Mouse (Mus musculus) heart, embryonic 13.5 days (tissue): ENCODE measurements around the gene Zdhhc8. TPM values are rescaled to one million over a fixed set of nuclear protein-coding genes. Genes with fewer than 3 reads are reported as not detected.
"Not testable (repeated sequence)": the region's sequence is repeated elsewhere in the genome, so short reads cannot be mapped to it uniquely, and the experiment has no call there.

Source experiments
- ATAC-seq: fragments of 200-750 bp; cut with Nextera tagmentation; 2 replicates; pipeline ENCODE4 v1.8.0; 2017; ENCODE audit warnings: moderate TSS enrichment; ENCODE audit not compliant: insufficient number of reproducible peaks, low FRiP score, low TSS enrichment; ENCODE audit errors: extremely low read depth
- H3K27ac ChIP-seq: fragments of 300-500 bp; sonication (generic); replicated peaks from 2 replicates; pipeline ENCODE4 v1.5.1; 2015; ENCODE audit warnings: moderate library complexity, mild to moderate bottlenecking, inconsistent platforms
- H3K27me3 ChIP-seq: fragments of 300-500 bp; sonication (generic); replicated peaks from 2 replicates; pipeline ENCODE4 v1.6.1; 2015; ENCODE audit warnings: mild to moderate bottlenecking, inconsistent platforms
- H3K36me3 ChIP-seq: fragments of 300-500 bp; sonication (generic); 2 replicates; pipeline ENCODE4 v1.6.1; 2015; ENCODE audit warnings: mild to moderate bottlenecking, inconsistent platforms
- H3K4me1 ChIP-seq: fragments of 300-500 bp; sonication (generic); 2 replicates; pipeline ENCODE4 v1.6.1; 2015; ENCODE audit warnings: inconsistent platforms
- H3K4me2 ChIP-seq: fragments of 300-500 bp; sonication (generic); 2 replicates; pipeline ENCODE4 v1.6.1; 2015; ENCODE audit warnings: inconsistent platforms, mild to moderate bottlenecking, moderate library complexity
- H3K4me3 ChIP-seq: fragments of 300-500 bp; sonication (generic); 2 replicates; pipeline ENCODE4 v1.5.1; 2015; ENCODE audit warnings: moderate library complexity, mild to moderate bottlenecking, inconsistent platforms
- H3K9ac ChIP-seq: fragments of 300-500 bp; sonication (generic); 2 replicates; pipeline ENCODE4 v1.6.1; 2015; ENCODE audit warnings: inconsistent platforms, mild to moderate bottlenecking, moderate library complexity
- H3K9me3 ChIP-seq: fragments of 300-500 bp; sonication (generic); 2 replicates; pipeline ENCODE4 v1.6.1; 2016; ENCODE audit warnings: inconsistent platforms
- WGBS: fragments of 180-500 bp; shearing (Covaris S2); methylation state at CpG from one replicate; pipeline ENCODE4 v1.1.7; 2015; ENCODE audit warnings: mixed read lengths; 5-methylcytosine and 5-hydroxymethylcytosine counted together
- polyA plus RNA-seq: library from polyadenylated mRNA; unstranded; fragments of >200 nt; fragmentation: Nextera tagmentation; extraction: Ambion mirVana; gene quantifications from 2 replicates; pipeline ENCODE4 v1.2.1, GENCODE M21; 2015

Zdhhc8 gene
- polyA plus RNA-seq, 1 experiment from 2014 or later, result 20.7 TPM

DNA sequence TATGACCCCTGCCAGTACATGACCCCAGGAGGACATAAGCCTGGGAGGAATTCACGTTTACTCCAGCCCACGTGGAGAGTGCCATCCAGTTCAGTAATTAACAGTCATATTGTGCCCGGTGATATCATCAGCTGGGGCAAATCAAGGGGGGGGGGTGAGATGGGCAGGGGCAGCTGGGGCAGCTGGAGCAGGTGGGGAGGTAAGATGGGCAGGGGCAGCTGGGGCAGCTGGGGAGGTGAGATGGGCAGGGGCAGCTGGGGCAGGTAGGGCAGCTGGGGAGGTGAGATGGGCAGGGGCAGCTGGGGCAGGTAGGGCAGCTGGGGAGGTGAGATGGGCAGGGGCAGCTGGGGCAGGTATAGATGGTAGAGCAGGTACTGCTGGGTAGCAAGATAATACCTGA lies 39.4 kb downstream of the Zdhhc8 start:
- H3K9ac ChIP-seq, ATAC-seq, H3K27ac ChIP-seq, H3K4me2 ChIP-seq, H3K4me3 ChIP-seq, H3K9me3 ChIP-seq, H3K36me3 ChIP-seq: not testable (repeated sequence)
- 42% methylated on average over 3 of the region's 3 CpGs for WGBS
- peaks cover 23% of the 10 kb centered on the region for H3K27me3 ChIP-seq
- peaks cover 11% of the 10 kb centered on the region; the same call in 1 of the 2 replicates for H3K4me1 ChIP-seq

DNA sequence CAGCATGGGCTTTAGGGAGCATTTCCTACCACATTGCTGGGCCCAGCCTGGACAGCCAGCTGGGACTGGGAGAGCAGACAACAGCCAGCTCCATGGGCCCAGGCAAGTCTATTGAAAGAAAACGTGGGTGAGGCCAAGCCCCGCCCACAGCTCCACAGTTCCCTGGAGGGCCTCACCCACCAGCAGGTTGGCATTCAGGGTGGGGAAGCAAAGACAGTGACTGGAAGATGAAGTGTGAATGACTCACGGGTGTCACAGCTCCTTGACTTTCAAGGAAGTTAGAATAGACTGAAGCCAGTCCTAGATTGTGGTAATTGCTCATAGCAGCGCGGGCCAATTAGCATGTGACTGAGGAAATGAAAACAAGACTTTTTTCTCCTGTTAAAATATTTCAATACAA lies 39.9 kb downstream of the Zdhhc8 start:
- peaks cover 23% of the 10 kb centered on the region for H3K27me3 ChIP-seq
- H3K27ac ChIP-seq, result no peak overlapping the region
- H3K4me1 ChIP-seq, result peaks cover 11% of the 10 kb centered on the region; the same call in 1 of the 2 replicates
- no peak overlapping the region for H3K4me2 ChIP-seq
- no peak for ATAC-seq
- H3K4me3 ChIP-seq, result no peak overlapping the region
- H3K9me3 ChIP-seq, result no peaks in the 10 kb centered on the region
- no peaks in the 10 kb centered on the region for H3K36me3 ChIP-seq
- 59% methylated on average over 5 of the region's 5 CpGs for WGBS
- H3K9ac ChIP-seq, result no peak overlapping the region

DNA sequence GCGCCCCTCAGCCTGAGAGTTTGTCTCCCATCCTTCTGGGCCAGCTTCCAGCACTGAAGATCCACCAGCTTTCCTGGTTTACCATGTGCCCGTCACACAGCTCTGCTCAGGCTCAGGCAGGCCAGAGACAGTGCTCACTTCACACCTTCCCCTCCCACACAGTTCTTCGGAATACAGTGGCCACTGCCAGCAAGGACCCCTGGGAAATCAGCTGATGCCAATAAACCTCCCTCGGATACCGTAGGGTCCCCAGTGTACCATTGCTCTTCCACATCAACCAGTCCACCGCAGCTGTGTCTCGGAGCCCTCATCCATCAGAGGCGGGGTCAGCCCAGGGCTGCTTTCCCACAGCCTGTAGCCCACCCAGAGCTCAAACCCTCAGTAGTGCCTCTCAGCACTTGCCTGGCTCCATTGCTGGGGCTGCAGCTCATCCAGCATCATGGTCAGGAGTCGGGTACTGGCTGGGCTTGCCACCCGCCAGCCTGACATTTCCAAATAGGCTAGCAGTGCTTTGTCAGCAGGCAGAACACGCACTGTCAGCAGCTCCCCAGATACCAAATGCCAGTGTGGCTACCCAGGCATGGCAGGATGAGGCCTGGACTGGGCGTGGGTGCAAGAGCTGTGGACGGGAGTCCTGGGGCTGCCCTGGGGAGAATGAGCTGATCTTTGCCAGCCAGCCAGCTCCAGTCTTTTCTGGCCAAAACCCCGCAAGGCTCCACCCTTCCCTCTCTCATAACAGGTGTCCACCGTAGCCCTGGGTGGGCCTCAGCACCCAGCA lies 40.5 kb downstream of the Zdhhc8 start:
- no peak for ATAC-seq
- peaks cover 23% of the 10 kb centered on the region for H3K27me3 ChIP-seq
- H3K4me3 ChIP-seq, result no peak overlapping the region
- no peaks in the 10 kb centered on the region for H3K9me3 ChIP-seq
- 70% methylated on average over 15 of the region's 15 CpGs for WGBS
- no peak overlapping the region for H3K27ac ChIP-seq
- no peak overlapping the region for H3K4me2 ChIP-seq
- H3K9ac ChIP-seq, result no peak overlapping the region
- H3K4me1 ChIP-seq, result peaks cover 11% of the 10 kb centered on the region; the same call in 1 of the 2 replicates
- H3K36me3 ChIP-seq, result no peaks in the 10 kb centered on the region

DNA sequence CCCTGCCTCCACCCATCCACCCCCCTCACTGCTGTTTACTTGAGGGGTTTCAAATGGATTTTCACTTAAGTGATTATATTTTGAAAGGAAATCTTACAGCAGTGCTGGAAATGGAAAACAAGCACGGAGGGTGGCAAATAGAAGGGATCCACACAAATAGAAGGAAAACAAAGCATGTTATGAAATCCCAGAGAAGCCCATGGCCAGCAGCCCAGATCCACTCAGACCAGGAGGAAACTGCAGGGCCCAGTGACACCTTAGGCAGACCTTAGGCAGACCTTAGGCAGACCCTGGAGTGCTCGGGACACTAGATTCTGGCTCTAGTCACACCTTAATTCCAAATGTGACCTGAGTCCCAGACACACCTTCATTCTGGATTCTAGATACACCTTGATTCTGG lies 43.9 kb downstream of the Zdhhc8 start:
- WGBS, result 65% methylated on average over 2 of the region's 2 CpGs
- no peak overlapping the region for H3K4me2 ChIP-seq
- H3K36me3 ChIP-seq, result no peaks in the 10 kb centered on the region
- H3K27me3 ChIP-seq, result peaks cover 4% of the 10 kb centered on the region
- ATAC-seq, result no peak
- H3K4me3 ChIP-seq, result no peak overlapping the region
- H3K4me1 ChIP-seq, result peaks cover 28% of the 10 kb centered on the region
- H3K27ac ChIP-seq, result no peak overlapping the region
- no peak overlapping the region for H3K9ac ChIP-seq
- no peaks in the 10 kb centered on the region for H3K9me3 ChIP-seq

DNA sequence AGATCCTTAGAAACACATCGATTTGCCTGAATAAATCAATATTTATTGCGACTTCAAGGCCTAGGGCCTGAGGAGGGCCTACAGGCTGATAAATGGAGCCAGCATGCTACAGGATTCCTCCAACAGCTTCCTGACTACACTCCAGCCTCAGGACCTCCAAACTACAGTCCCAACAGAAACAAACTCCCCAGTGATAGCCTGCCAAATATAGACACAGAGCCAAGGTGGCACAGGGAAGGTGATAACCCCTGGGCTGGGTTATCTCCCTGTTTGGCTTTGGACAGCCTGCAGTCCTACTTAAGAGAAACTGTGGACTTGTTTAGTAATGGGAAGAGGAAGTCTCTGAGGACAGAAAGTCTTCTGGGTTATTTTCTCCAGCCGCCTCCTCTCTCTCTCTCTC lies 47.7 kb downstream of the Zdhhc8 start:
- 46% methylated on average over 3 of the region's 3 CpGs for WGBS

DNA sequence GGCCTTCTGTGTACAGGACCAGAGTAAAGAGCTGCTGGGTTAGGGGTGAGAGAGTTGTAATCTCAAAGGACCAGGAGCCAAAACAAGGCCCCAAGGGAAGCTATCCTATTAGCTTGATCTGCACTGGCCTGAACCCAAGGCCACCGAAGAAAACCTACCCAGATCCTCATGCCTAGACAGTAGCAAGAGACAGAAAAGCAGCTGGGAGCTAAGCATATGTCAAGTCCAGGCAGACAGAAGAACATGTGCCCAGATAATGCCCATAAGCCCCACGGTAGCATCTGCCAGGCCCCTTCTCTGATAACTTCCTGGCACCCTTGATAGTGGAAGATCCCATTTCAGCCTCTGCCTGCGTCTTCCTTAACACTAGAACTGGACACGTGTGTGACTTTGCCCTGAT lies 48.1 kb downstream of the Zdhhc8 start:
- Histone ChIP-seq H3K36me3 (no peaks in the 10 kb centered on the region), H3K4me3 (no peak overlapping the region), H3K9ac (no peak overlapping the region; the same call in 1 of the 2 replicates), H3K4me1 (peaks cover 21% of the 10 kb centered on the region), H3K27me3 (no peaks in the 10 kb centered on the region), H3K27ac (peak overlapping the region; percentile 61), H3K4me2 (no peak overlapping the region), H3K9me3 (no peaks in the 10 kb centered on the region)
- WGBS, result 40% methylated on average over 4 of the region's 4 CpGs
- no peak for ATAC-seq

More for the DNA sequence above, 47.7 kb downstream of the Zdhhc8 start:
- Histone ChIP-seq H3K36me3 (no peaks in the 10 kb centered on the region), H3K4me1 (peaks cover 21% of the 10 kb centered on the region), H3K27me3 (no peaks in the 10 kb centered on the region), H3K4me2 (no peak overlapping the region), H3K9me3 (no peaks in the 10 kb centered on the region), H3K27ac (peak overlapping the region; percentile 61), H3K4me3 (no peak overlapping the region), H3K9ac (no peak overlapping the region)
- ATAC-seq, result no peak

DNA sequence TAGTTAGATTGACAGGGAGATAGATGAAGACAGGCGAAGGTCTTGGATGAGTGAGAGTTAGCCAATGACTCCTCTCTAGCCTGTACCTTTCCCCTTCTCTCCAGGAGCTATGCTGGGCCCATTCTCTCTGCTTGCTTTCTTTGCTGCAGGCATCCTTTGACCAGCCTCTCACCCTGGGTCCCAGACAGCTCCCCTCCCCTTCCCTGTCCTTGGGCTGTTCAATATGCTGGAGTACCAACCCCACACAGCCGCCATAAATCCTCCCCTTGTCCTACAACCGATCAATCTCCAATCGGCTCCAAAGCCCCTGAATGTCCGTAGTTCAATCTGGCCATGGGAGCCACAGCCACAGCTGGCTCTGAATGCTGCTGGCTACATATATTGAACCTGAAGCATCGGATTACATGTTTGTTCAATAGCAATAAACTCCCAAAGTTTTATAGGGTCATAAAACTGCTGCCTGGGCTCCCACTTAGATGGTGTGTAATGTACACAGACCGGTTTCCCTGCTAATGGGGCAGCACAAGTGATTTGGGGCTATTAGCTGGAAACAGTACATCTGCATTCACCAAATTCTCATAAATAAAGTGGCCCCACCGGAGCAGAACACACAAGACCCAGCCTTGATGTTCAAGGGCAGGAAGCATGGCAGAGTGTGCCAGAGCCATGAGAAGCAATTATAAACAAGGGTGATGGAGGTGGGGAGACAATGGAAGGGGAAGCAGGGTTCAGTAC lies 49.1 kb downstream of the Zdhhc8 start:
- Histone ChIP-seq H3K4me3 (no peak overlapping the region), H3K9ac (no peak overlapping the region), H3K4me2 (no peak overlapping the region), H3K36me3 (no peaks in the 10 kb centered on the region), H3K9me3 (no peaks in the 10 kb centered on the region), H3K4me1 (peaks cover 30% of the 10 kb centered on the region), H3K27me3 (peaks cover 2% of the 10 kb centered on the region; the same call in 1 of the 2 replicates), H3K27ac (no peak overlapping the region)
- WGBS, result 79% methylated on average over 8 of the region's 8 CpGs
- no peak for ATAC-seq

DNA sequence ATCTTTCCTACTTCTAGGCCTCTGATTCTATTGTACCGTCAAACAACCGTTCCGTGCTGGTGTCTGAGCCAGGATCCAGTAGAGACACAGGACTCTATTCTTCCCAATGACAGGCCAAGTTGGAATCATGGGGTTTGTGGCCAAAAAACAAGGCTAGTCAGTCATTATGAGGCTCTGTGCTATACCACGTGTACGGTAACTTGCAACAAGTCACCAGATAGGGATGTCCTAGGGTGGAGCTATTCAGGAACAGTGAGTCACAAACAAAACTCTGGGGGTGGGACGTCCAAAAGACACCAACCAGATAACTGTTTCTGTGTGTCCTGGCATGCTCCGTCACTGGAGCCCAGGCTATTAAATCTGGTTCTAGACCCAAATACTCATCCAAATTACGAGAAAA lies 52.2 kb downstream of the Zdhhc8 start:
- Histone ChIP-seq H3K4me1 (peaks cover 30% of the 10 kb centered on the region), H3K9ac (no peak overlapping the region)

DNA sequence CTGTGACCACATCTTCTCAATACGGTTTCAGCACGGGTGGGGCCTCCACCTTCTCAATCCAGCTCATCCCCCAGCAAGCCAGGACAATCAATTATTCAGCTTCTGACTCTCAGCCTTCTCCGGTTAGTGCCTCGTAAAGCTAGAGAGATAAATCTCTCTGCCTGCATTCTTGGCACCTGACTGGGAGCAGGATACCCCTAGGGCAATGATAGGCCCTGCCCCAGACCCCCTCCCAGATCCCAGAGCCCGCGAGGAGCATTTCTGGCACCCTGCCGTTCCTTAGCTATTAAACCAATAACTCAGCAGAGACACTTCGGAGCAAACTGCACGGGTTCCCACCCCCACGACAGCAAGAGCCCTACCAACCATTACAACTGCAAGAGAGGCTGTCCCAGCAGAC lies 53.5 kb downstream of the Zdhhc8 start:
- H3K9me3 ChIP-seq, result no peaks in the 10 kb centered on the region
- peaks cover 17% of the 10 kb centered on the region for H3K4me1 ChIP-seq
- ATAC-seq, result no peak
- H3K4me3 ChIP-seq, result no peak overlapping the region
- H3K9ac ChIP-seq, result no peak overlapping the region
- no peaks in the 10 kb centered on the region for H3K36me3 ChIP-seq
- no peak overlapping the region for H3K27ac ChIP-seq
- peaks cover 25% of the 10 kb centered on the region for H3K27me3 ChIP-seq
- 49% methylated on average over 10 of the region's 10 CpGs for WGBS
- no peak overlapping the region for H3K4me2 ChIP-seq

More for the DNA sequence above, 52.2 kb downstream of the Zdhhc8 start:
- Histone ChIP-seq H3K36me3 (no peaks in the 10 kb centered on the region), H3K4me2 (no peak overlapping the region), H3K27me3 (peaks cover 20% of the 10 kb centered on the region), H3K4me3 (no peak overlapping the region), H3K9me3 (no peaks in the 10 kb centered on the region), H3K27ac (no peak overlapping the region)
- ATAC-seq, result no peak
- 73% methylated on average over 8 of the region's 8 CpGs for WGBS

DNA sequence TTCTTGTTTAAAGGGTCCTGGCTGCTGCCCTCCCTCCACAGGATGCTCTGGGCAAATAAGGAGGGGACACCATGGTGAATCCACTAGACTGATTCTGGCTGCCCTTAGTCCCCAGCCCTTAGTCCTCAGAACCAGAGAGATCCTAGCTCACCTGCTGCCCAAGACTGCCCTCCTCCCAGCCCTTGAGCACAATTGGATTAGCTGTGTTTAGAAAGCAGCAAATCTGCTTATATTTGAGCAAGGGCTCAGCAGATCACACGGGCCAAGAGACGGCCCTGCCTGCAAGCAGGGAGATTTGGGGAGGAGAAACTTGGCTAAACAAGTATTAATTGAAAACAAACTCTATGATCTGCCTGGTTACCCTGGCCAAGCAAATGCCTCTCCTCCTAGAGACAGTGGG lies 55.3 kb downstream of the Zdhhc8 start:
- Histone ChIP-seq H3K27me3 (peaks cover 33% of the 10 kb centered on the region), H3K9ac (no peak overlapping the region), H3K4me1 (peaks cover 26% of the 10 kb centered on the region), H3K9me3 (no peaks in the 10 kb centered on the region), H3K4me2 (no peak overlapping the region), H3K36me3 (no peaks in the 10 kb centered on the region), H3K27ac (no peak overlapping the region), H3K4me3 (no peak overlapping the region)
- no peak for ATAC-seq
- WGBS, result 65% methylated on average over 2 of the region's 2 CpGs

DNA sequence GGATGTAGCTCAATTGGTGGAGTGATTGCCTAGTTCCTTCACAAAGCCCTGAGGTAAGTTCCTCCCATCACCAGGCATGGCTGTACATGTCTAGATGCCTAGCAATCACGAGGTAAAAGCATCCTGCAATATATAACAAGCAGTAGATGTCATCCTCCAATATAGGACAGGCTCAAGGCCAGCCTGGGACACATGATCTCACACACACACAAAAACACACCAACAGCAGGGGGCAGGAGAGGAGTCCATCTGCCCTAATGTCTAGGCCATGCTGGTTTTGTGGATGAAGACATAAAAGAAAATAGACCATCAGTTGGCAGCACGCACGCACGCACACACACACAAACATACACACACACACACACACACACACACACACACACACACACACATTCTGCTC lies 58.2 kb downstream of the Zdhhc8 start:
- no peaks in the 10 kb centered on the region for H3K9me3 ChIP-seq
- H3K36me3 ChIP-seq, result no peaks in the 10 kb centered on the region
- no peak overlapping the region for H3K4me2 ChIP-seq
- no peak overlapping the region for H3K9ac ChIP-seq
- no peak overlapping the region for H3K4me3 ChIP-seq
- H3K27ac ChIP-seq, result no peak overlapping the region
- ATAC-seq, result no peak
- H3K4me1 ChIP-seq, result peaks cover 31% of the 10 kb centered on the region
- peaks cover 56% of the 10 kb centered on the region for H3K27me3 ChIP-seq
- 82% methylated on average over 4 of the region's 4 CpGs for WGBS
